In the genomic region with DNA sequence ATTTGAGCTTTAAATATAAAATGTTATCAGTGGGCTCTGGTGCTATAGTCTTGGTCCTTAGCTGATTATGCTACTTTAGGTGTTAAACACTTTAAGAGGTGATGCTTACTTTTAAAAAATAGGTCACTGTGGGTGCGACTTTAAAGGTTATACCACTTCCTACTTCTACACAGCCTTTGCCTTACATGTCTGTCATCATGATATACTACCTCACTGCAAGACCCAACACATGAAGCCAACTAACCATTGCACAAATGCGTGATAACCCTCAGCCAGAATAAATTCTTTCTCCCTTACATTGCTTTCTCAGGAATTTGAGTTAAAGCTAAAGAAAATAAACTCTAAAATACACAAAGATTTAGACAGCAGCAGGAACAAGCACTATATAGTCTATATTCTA, we compare ENCODE assay signal across 20 mouse cellular contexts.
DNase-seq lines count a peak whose midpoint lies in the region; ATAC-seq lines count a peak whose summit lies in the region.
"Had no signal": no experiment of that assay in that cellular context is flagged by ENCODE, and none has a peak within 500 bp of the region (broad histone marks: within the 10 kb centered on the region; RNA-seq: fewer than 3 reads in every experiment).

No protein-coding gene starts in this region.

- DNase-seq in T-cell, adult 2 months (ENCODE audit: low spot score), result peak; percentile 14
- no peak for DNase-seq in layer of hippocampus, adult 9-11 months
- no peak for DNase-seq in frontal cortex, adult 2 months (ENCODE audit: extremely low spot score in 1 of 2, low spot score in 1 of 2)
- DNase-seq: adrenal gland, postnatal 14 days; cerebellum, adult 11-12 months; cerebellum, adult 9-10 months; cerebellum, postnatal 25 days; gastrocnemius, postnatal 10 days; heart, adult 2 months; heart, postnatal 14 days; kidney, adult 18-20 months had no signal

- no peak overlapping the region for H3K9ac ChIP-seq in forebrain, embryonic 15.5 days (replicated peaks)
- no peak overlapping the region for H3K9ac ChIP-seq in forebrain, embryonic 16.5 days (replicated peaks; ENCODE audit: low read depth, low read length)
- H3K9ac ChIP-seq: forebrain, embryonic 13.5 days; heart, embryonic 15.5 days; hindbrain, embryonic 14.5 days had no signal

- no peak overlapping the region for H3K27ac ChIP-seq in forebrain, embryonic 15.5 days (replicated peaks)
- no peak overlapping the region for H3K27ac ChIP-seq in forebrain, embryonic 16.5 days (ENCODE audit: low read length)
- H3K27ac ChIP-seq: forebrain, embryonic 13.5 days; heart, adult 2 months; heart, embryonic 15.5 days; hindbrain, embryonic 10.5 days; hindbrain, embryonic 14.5 days had no signal

- H3K36me3 ChIP-seq in forebrain, embryonic 15.5 days, result no peaks in the 10 kb centered on the region
- no peaks in the 10 kb centered on the region for H3K36me3 ChIP-seq in forebrain, embryonic 16.5 days (ENCODE audit: control insufficient read depth, insufficient read depth)
- H3K36me3 ChIP-seq: heart, embryonic 15.5 days; hindbrain, embryonic 10.5 days had no signal

- no peak overlapping the region for H3K4me2 ChIP-seq in forebrain, embryonic 15.5 days (replicated peaks)
- no peak overlapping the region for H3K4me2 ChIP-seq in forebrain, embryonic 16.5 days (ENCODE audit: low read length)
- H3K4me2 ChIP-seq: forebrain, embryonic 13.5 days; heart, embryonic 11.5 days; heart, embryonic 15.5 days; hindbrain, embryonic 14.5 days had no signal

- no peaks in the 10 kb centered on the region for H3K4me1 ChIP-seq in forebrain, embryonic 15.5 days
- no peaks in the 10 kb centered on the region for H3K4me1 ChIP-seq in forebrain, embryonic 16.5 days (replicated peaks; ENCODE audit: control insufficient read depth, insufficient read depth, low read length)
- H3K4me1 ChIP-seq: forebrain, embryonic 13.5 days; hindbrain, embryonic 10.5 days had no signal

- H3K4me3 ChIP-seq in forebrain, embryonic 15.5 days, result no peak overlapping the region
- no peak overlapping the region for H3K4me3 ChIP-seq in forebrain, embryonic 16.5 days (replicated peaks; ENCODE audit: low read length)
- H3K4me3 ChIP-seq: forebrain, embryonic 13.5 days; heart, adult 2 months; heart, embryonic 15.5 days; hindbrain, embryonic 10.5 days had no signal

- peak; percentile 72 for ATAC-seq in CD4-positive, CD25-positive, alpha-beta regulatory T cell, adult 4 months
- peak; percentile 79 for ATAC-seq in inflammation-experienced regulatory T-cells, adult 6 months
- no peak for ATAC-seq in forebrain, embryonic 15.5 days (replicated peaks)
- no peak for ATAC-seq in forebrain, embryonic 16.5 days
- ATAC-seq: forebrain, embryonic 13.5 days had no signal

- H3K9me3 ChIP-seq in forebrain, embryonic 15.5 days, result no peaks in the 10 kb centered on the region
- no peaks in the 10 kb centered on the region for H3K9me3 ChIP-seq in forebrain, embryonic 16.5 days (ENCODE audit: control insufficient read depth, low read length)
- H3K9me3 ChIP-seq: forebrain, embryonic 13.5 days; heart, embryonic 15.5 days; hindbrain, embryonic 10.5 days had no signal

- no peaks in the 10 kb centered on the region for H3K27me3 ChIP-seq in forebrain, embryonic 15.5 days
- H3K27me3 ChIP-seq in forebrain, embryonic 16.5 days (replicated peaks; ENCODE audit: control insufficient read depth, insufficient read depth, low read length), result no peaks in the 10 kb centered on the region
- H3K27me3 ChIP-seq: forebrain, embryonic 13.5 days; heart, embryonic 15.5 days had no signal

- 94% methylated on average over 2 of the region's 2 CpGs for WGBS in forebrain, embryonic 15.5 days
- WGBS in forebrain, embryonic 16.5 days, result 93% methylated on average over 2 of the region's 2 CpGs

Comparison
In these comparisons a context has a peak if more than half of its experiments do, and no peak if none do; other contexts are left out.
1. ATAC-seq: peak in CD4-positive, CD25-positive, alpha-beta regulatory T cell, adult 4 months (single experiment) and inflammation-experienced regulatory T-cells, adult 6 months (single experiment); none in forebrain, embryonic 15.5 days (single experiment) and forebrain, embryonic 16.5 days (single experiment).